8 mouse cellular contexts compared by ENCODE assay signal in the genomic region with DNA sequence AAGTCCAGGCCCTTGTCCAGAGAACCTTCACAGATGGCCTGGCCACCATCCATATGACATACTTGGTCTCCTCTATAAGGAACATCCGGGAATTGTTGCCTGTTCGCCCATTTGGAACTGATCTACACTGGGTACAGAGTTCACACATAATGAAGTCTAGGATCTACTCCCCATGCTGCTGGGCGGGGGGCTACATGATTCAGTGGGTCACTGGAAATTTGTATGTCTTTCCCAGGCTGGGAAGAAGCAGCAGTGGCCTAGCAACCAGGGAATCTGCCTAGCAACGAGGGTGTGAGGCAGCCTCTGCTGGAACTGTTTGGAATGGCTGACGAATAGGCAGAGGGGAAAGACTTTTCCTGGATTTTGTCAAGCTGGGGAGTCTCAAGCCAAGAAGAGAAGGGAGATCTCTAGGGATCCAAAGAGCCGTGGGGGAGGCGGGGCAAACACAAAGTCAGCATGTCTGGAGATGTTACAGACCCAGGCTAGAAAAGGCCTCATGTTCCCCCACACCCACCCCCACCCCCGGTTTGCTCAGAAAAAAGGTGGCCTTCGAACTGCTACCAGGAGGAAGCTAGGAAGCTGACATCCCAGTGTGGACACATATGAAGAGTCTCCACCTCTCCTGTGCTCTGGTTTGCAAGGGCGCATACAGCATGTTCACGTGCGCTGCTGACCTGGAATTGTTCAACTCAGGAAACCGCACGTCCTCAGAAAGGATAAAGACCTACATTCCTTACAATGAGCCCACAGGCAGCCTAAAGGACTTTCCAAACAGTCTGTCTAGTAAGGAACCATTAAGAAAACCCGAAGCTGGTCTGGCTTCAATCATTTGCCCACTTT. TPM values are rescaled to one million over a fixed set of nuclear protein-coding genes. Genes with fewer than 3 reads are reported as not detected.
DNase-seq lines count a peak whose midpoint lies in the region; ATAC-seq and TF ChIP-seq lines count a peak whose summit lies in the region.

No protein-coding gene starts in this region.

- no peak for TF ChIP-seq POLR2A in myocyte (IDR thresholded peaks at IDR 0.05; ENCODE audit: insufficient read length, low read depth)

- H3K36me3 ChIP-seq in hindbrain, embryonic 10.5 days, result no peaks in the 10 kb centered on the region
- H3K36me3 ChIP-seq in hindbrain, embryonic 12.5 days, result no peaks in the 10 kb centered on the region
- no peaks in the 10 kb centered on the region for H3K36me3 ChIP-seq in forebrain, embryonic 16.5 days (ENCODE audit: control insufficient read depth, insufficient read depth)
- no peaks in the 10 kb centered on the region for H3K36me3 ChIP-seq in hindbrain, postnatal 0 days (ENCODE audit: insufficient read depth, low read length)
- no peaks in the 10 kb centered on the region for H3K36me3 ChIP-seq in myocyte (ENCODE audit: control insufficient read depth, insufficient read depth)

- H3K9ac ChIP-seq in hindbrain, embryonic 12.5 days, result no peak overlapping the region
- no peak overlapping the region for H3K9ac ChIP-seq in forebrain, embryonic 16.5 days (replicated peaks; ENCODE audit: low read depth, low read length)
- H3K9ac ChIP-seq in hindbrain, postnatal 0 days (replicated peaks; ENCODE audit: low read length), result no peak overlapping the region

- peak; percentile 46 for DNase-seq in hindbrain, embryonic 10.5 days (ENCODE audit: low spot score)
- DNase-seq in MN1 (ENCODE audit: low spot score), result peak; percentile 63
- DNase-seq in hindbrain, postnatal 0 days (ENCODE audit: low spot score), result peak; percentile 70
- DNase-seq in thymus, postnatal 4 days, result no peak

- no peaks in the 10 kb centered on the region for H3K9me3 ChIP-seq in hindbrain, embryonic 10.5 days
- H3K9me3 ChIP-seq in hindbrain, embryonic 12.5 days (replicated peaks), result no peaks in the 10 kb centered on the region
- H3K9me3 ChIP-seq in forebrain, embryonic 16.5 days (ENCODE audit: control insufficient read depth, low read length), result no peaks in the 10 kb centered on the region
- no peaks in the 10 kb centered on the region for H3K9me3 ChIP-seq in hindbrain, postnatal 0 days (ENCODE audit: low read length)

- no peak overlapping the region for H3ac ChIP-seq in myocyte (ENCODE audit: control insufficient read depth, insufficient read length)

- 0 out of 2 replicates have a peak overlapping the region, but pooled peaks have one; percentile 13 for H3K27ac ChIP-seq in hindbrain, embryonic 10.5 days
- H3K27ac ChIP-seq in hindbrain, embryonic 12.5 days, result no peak overlapping the region
- no peak overlapping the region for H3K27ac ChIP-seq in forebrain, embryonic 16.5 days (ENCODE audit: low read length)
- H3K27ac ChIP-seq in hindbrain, postnatal 0 days, result peak overlapping the region; percentile 15; the same call in 1 of the 2 replicates

- no peak for ATAC-seq in hindbrain, embryonic 12.5 days (ENCODE audit: low FRiP score)
- ATAC-seq in forebrain, embryonic 16.5 days, result peak; percentile 43; the same call in 1 of the 2 replicates
- peak; percentile 67; the same call in 1 of the 2 replicates for ATAC-seq in hindbrain, postnatal 0 days
- ATAC-seq in megakaryocyte, adult 5-6 weeks (ENCODE audit: poor library complexity, severe bottlenecking), result no peak

- no peaks in the 10 kb centered on the region for H3K79me2 ChIP-seq in myocyte (ENCODE audit: control insufficient read depth, insufficient read depth)

- peak; percentile 37 for TF ChIP-seq CTCF in hindbrain, postnatal 0 days (IDR thresholded peaks at IDR 0.05; ENCODE audit: low read depth)

- H3K4me2 ChIP-seq in hindbrain, embryonic 12.5 days (replicated peaks), result no peak overlapping the region
- H3K4me2 ChIP-seq in forebrain, embryonic 16.5 days (ENCODE audit: low read length), result no peak overlapping the region
- H3K4me2 ChIP-seq in hindbrain, postnatal 0 days (ENCODE audit: low read depth, low read length), result no peak overlapping the region
- H3K4me2 ChIP-seq in myocyte (ENCODE audit: low read depth), result peak overlapping the region; percentile 4

- H3K27me3 ChIP-seq in hindbrain, embryonic 10.5 days (ENCODE audit: insufficient read depth, poor library complexity, severe bottlenecking), result peaks cover 25% of the 10 kb centered on the region; the same call in 1 of the 2 replicates
- H3K27me3 ChIP-seq in hindbrain, embryonic 12.5 days, result 0 out of 2 replicates have a peak, but pooled peaks cover 4% of the 10 kb centered on the region
- no peaks in the 10 kb centered on the region for H3K27me3 ChIP-seq in forebrain, embryonic 16.5 days (replicated peaks; ENCODE audit: control insufficient read depth, insufficient read depth, low read length)
- H3K27me3 ChIP-seq in hindbrain, postnatal 0 days (ENCODE audit: insufficient read depth, low read length), result no peaks in the 10 kb centered on the region
- no peaks in the 10 kb centered on the region for H3K27me3 ChIP-seq in myocyte (ENCODE audit: control insufficient read depth, insufficient read depth, insufficient read length)

- H3K4me3 ChIP-seq in hindbrain, embryonic 10.5 days, result no peak overlapping the region
- no peak overlapping the region for H3K4me3 ChIP-seq in hindbrain, embryonic 12.5 days
- no peak overlapping the region for H3K4me3 ChIP-seq in forebrain, embryonic 16.5 days (replicated peaks; ENCODE audit: low read length)
- no peak overlapping the region for H3K4me3 ChIP-seq in hindbrain, postnatal 0 days (ENCODE audit: low read length)
- no peak overlapping the region for H3K4me3 ChIP-seq in myocyte

- 55% methylated on average over 15 of the region's 15 CpGs for WGBS in hindbrain, embryonic 10.5 days
- WGBS in hindbrain, embryonic 12.5 days, result 51% methylated on average over 15 of the region's 15 CpGs
- 34% methylated on average over 15 of the region's 15 CpGs for WGBS in forebrain, embryonic 16.5 days
- WGBS in hindbrain, postnatal 0 days, result 37% methylated on average over 15 of the region's 15 CpGs

- peaks cover 50% of the 10 kb centered on the region for H3K4me1 ChIP-seq in hindbrain, embryonic 10.5 days (replicated peaks)
- peaks cover 14% of the 10 kb centered on the region for H3K4me1 ChIP-seq in hindbrain, embryonic 12.5 days
- H3K4me1 ChIP-seq in forebrain, embryonic 16.5 days (replicated peaks; ENCODE audit: control insufficient read depth, insufficient read depth, low read length), result peaks cover 12% of the 10 kb centered on the region
- H3K4me1 ChIP-seq in hindbrain, postnatal 0 days (ENCODE audit: insufficient read depth, low read length), result peaks cover 9% of the 10 kb centered on the region

TF ChIP-seq in myocyte, 11 proteins besides CTCF, POLR2A, EP300 and RAD21:
- TF ChIP-seq SRF (IDR thresholded peaks at IDR 0.05; ENCODE audit: control insufficient read depth, insufficient read length, low read depth) (no peak), TCF3 (IDR thresholded peaks at IDR 0.05; ENCODE audit: insufficient read length, low read depth) (no peak), MAX (IDR thresholded peaks at IDR 0.05; ENCODE audit: low read depth) (no peak), CEBPB (IDR thresholded peaks at IDR 0.05; ENCODE audit: insufficient read depth, poor library complexity, severe bottlenecking) (no peak), POLR2AphosphoS2 (IDR thresholded peaks at IDR 0.05; ENCODE audit: insufficient read length, low read depth) (no peak)

RNA-seq across cellular contexts. Expression of gene Slf2, which starts 22.9 kb away (rescaled TPM):
- polyA plus RNA-seq in hindbrain, embryonic 10.5 days (2016; fragmentation: Nextera tagmentation; extraction: Ambion mirVana), result 28.1 and 39.3 TPM in 2 replicates
- polyA plus RNA-seq in hindbrain, embryonic 12.5 days (2016; fragmentation: Nextera tagmentation; extraction: Ambion mirVana), result 41.1 and 41.2 TPM in 2 replicates
- 32.2 and 38.8 TPM in 2 replicates for polyA plus RNA-seq in forebrain, embryonic 16.5 days (2015; fragmentation: Nextera tagmentation; extraction: Ambion mirVana)
- total RNA-seq in hindbrain, postnatal 0 days (2014; rRNA removed), result 24.6 and 25.0 TPM in 2 replicates
- 18.3 and 22.3 TPM in 2 replicates for polyA plus RNA-seq in hindbrain, postnatal 0 days (2015; fragmentation: Nextera tagmentation; extraction: Ambion mirVana)
- polyA plus RNA-seq in myocyte (2012; fragmentation: generic; extraction: Trizol), result 6.6 TPM
- 27.8 and 30.1 TPM in 2 replicates for total RNA-seq in megakaryocyte, adult 5-6 weeks (2015)
- 36.3 and 43.2 TPM in 2 replicates for total RNA-seq in megakaryocyte, adult 5-6 weeks (2017)

Comparison
In these comparisons a context has a peak if more than half of its experiments do, and no peak if none do; other contexts are left out.
1. H3K27ac ChIP-seq: peak in hindbrain, embryonic 10.5 days (single experiment) and hindbrain, postnatal 0 days (single experiment); none in hindbrain, embryonic 12.5 days (single experiment) and forebrain, embryonic 16.5 days (single experiment).
2. ATAC-seq: peak in forebrain, embryonic 16.5 days (single experiment) and hindbrain, postnatal 0 days (single experiment); none in hindbrain, embryonic 12.5 days (single experiment) and megakaryocyte, adult 5-6 weeks (single experiment).